Mouse (Mus musculus): ENCODE measurements around the gene Cox19.

Cox19 gene

GRCm38 (mm10) chr5:139294089-139294488, 57.1 kb downstream of the Cox19 start:
- no peak for DNase-seq (ENCODE audit: low spot score)

DNA sequence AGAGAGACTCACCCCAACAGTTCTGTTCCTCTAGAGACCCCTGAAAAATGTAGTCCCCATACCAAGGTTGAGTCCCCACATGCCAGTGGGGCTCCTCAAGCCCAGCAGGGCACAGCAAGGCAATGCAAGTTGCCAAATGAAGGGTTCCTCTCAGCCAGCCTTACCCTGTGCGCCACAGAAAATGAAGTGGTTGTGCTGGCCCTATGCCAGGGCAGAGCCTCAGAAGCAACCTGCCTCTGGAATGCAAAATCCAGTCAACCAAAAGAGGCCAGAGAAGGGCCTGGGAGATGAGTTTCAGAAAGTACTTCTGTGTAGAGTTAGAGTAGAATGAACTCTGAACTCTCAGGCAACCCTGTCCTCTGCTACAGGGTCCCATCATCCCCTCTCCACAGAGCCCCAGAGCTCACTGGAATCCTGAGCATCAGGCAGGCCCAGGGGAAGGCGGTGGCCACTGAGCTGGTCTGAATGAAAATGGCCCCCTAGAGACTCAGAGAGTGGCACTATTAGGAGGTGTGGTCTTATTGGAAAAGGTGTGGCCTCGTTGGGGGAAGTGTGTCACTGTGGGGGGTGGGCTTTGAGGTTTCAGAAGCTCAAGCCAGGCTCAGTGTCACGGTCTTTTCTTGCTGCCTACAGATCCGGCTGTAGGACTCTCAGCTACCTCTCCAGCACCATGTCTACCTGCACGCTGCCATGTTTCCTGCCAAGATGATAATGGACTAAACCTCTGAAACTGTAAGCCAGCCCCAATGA, 59.2 kb downstream of the Cox19 start:
- DNase-seq (ENCODE audit: low spot score): no peak

GRCm38 (mm10) chr5:139290467-139291259, 60.6 kb downstream of the Cox19 start:
- DNase-seq (ENCODE audit: low spot score): no peak

DNA sequence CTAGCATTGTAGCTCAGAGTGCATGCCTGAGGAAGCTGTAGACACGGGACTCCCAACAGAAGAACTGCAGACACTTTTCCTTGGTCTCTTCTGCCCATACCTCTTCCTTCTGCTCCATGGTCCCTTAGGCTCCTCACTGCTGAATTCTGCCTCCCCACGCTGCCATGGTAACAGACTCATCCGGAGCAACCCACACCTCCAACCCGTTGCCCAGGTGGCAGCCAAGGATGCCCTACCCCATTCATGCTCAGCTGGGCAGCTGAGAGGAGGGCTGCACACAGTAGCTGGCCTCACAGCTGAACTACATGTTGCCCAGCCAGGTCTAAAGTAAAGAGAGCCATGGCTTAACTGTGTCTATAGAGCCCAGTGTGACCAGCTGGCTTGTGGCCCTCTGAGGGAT, 62.6 kb downstream of the Cox19 start:
- no peak for DNase-seq (ENCODE audit: low spot score)

DNA sequence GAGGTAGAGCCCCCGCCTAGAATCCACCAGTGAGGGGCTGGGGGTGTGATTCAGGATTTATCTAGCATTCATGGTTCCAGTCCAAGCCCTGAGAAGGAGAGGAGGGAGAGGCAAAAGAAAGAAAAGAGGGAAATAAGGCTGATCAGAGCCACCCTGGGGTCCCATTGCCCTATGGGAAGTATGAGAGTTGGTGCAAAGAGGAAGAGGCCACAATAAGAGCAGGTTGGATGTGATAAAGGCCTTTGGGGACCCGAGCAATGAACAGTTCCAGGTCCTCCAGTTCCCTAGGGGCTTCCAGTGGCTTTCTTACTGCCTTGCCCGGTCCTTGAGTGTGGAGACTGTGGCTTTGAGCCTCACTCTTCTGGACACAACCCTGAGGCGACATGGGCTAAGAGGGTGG, 63.4 kb downstream of the Cox19 start:
- DNase-seq (ENCODE audit: low spot score): no peak

DNA sequence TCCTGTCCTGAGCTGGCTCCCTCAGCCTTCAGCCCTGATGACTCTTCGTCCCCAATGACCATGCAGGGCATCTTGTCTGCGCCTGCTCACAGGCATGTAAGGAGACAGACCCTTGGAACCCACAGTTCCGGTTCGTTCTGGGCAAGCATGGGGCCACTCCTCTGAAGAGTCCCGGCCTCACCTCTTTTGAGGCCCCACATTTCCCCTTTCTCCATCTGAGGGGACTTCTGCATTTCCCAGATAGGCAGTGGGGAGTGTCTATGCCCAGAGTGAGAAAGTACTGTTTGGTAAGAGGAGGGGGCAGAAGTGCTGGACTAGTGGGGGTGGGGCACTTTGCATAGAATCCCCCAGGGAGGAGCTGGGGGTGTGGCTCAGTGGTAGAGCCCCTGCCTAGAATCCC, 64.1 kb downstream of the Cox19 start:
- DNase-seq (ENCODE audit: low spot score): no peak
